Mouse (Mus musculus) activated CD4-positive, CD25-positive, alpha-beta regulatory T cell, adult 9 weeks (primary cell): ENCODE results near the gene Gm867. TPM values are rescaled to one million over a fixed set of nuclear protein-coding genes. Genes with fewer than 3 reads are reported as not detected.

ENCODE experiments used
- polyA plus RNA-seq: library from polyadenylated mRNA; unstranded; fragments of 100-300 nt; shearing (Covaris generic); gene quantifications from one replicate; pipeline ENCODE4 v1.2.1, GENCODE M21; 2017

Gm867 gene
- not detected for polyA plus RNA-seq

GRCm38 (mm10) chr10:75940520-75940919 lies at the start of gene Gm867:
Gene Gm867, minus strand, starts transcription at chr10:75940672.

GRCm38 (mm10) chr10:75954381-75954811 lies 13.9 kb upstream of the Gm867 start, which contains the start of gene Gm5134:
Gene Gm5134, plus strand, starts transcription at chr10:75954514.

GRCm38 (mm10) chr10:75942736-75943477 lies 2.4 kb upstream of the Gm867 start, which contains the start of gene Vpreb3:
Gene Vpreb3, plus strand, starts transcription at chr10:75943057.

GRCm38 (mm10) chr10:75935680-75936541 lies 4.6 kb downstream of the Gm867 start, which contains the start of gene Mmp11:
Gene Mmp11, minus strand, starts transcription at chr10:75936496.

GRCm38 (mm10) chr10:75932891-75933290 lies 7.6 kb downstream of the Gm867 start, which contains the start of gene Chchd10:
Gene Chchd10, plus strand, starts transcription at chr10:75933130.

GRCm38 (mm10) chr10:75921026-75921725 lies 19.3 kb downstream of the Gm867 start, which contains the start of gene Smarcb1:
Gene Smarcb1, minus strand, starts transcription at chr10:75921617.

GRCm38 (mm10) chr10:75893089-75893750 lies 47.3 kb downstream of the Gm867 start, which contains the start of gene Derl3:
Gene Derl3, plus strand, starts transcription at chr10:75893413.

Other genes with a start within 250 kb of the Gm867 start
- 59.1 TPM for gene Cabin1, start 176.3 kb downstream of the Gm867 start, polyA plus RNA-seq
- gene Ddt, start 167.3 kb downstream of the Gm867 start, polyA plus RNA-seq = 79.9 TPM
- gene Gm20441, start 159.7 kb downstream of the Gm867 start, polyA plus RNA-seq = not detected
- 10.1 TPM for gene Gstt3, start 159.3 kb downstream of the Gm867 start, polyA plus RNA-seq
- gene Gstt1, start 142.1 kb downstream of the Gm867 start, polyA plus RNA-seq = 0.42 TPM
- not detected for gene Gstt4, start 118.1 kb downstream of the Gm867 start, polyA plus RNA-seq
- gene Gstt2, start 103.2 kb downstream of the Gm867 start, polyA plus RNA-seq = 58.6 TPM
- 682 TPM for gene Mif, start 80.4 kb downstream of the Gm867 start, polyA plus RNA-seq
- gene Derl3, start 47.3 kb downstream of the Gm867 start, polyA plus RNA-seq = 3.1 TPM
- 120 TPM for gene Smarcb1, start 19.1 kb downstream of the Gm867 start, polyA plus RNA-seq
- 55.3 TPM for gene Chchd10, start 7.5 kb downstream of the Gm867 start, polyA plus RNA-seq
- gene Mmp11, start 4.2 kb downstream of the Gm867 start, polyA plus RNA-seq = 8.0 TPM
- gene Vpreb3, start 2.4 kb upstream of the Gm867 start, polyA plus RNA-seq = 0.92 TPM
- 1.7 TPM for gene Gm5134, start 13.8 kb upstream of the Gm867 start, polyA plus RNA-seq
- gene Zfp280b, start 92.0 kb upstream of the Gm867 start, polyA plus RNA-seq = 35.1 TPM
- not detected for gene Slc5a4b, start 170.3 kb upstream of the Gm867 start, polyA plus RNA-seq
- gene Slc5a4a, start 206.8 kb upstream of the Gm867 start, polyA plus RNA-seq = not detected